Mouse (Mus musculus) MEL (cell line): ENCODE measurements around the gene Acsbg1. TPM values are rescaled to one million over a fixed set of nuclear protein-coding genes. Genes with fewer than 3 reads are reported as not detected.

Experiments
- DNase-seq: peaks from one replicate; pipeline ENCODE4 v3.0.0; 2011; ENCODE audit warnings: low read depth, low spot score
- H3K27ac ChIP-seq: 2 replicates; pipeline ENCODE4 v1.5.1; 2012; ENCODE audit warnings: low read depth, mild to moderate bottlenecking, control low read depth, low read length, moderate library complexity; ENCODE audit not compliant: control insufficient read depth
- H3K27me3 ChIP-seq, 2 experiments: fragments of 150-350 bp in 1 of 2; sonication (generic) in 1 of 2; 2 replicates each; pipeline ENCODE4 v1.6.1; 2012; ENCODE audit warnings: low read length in 2 of 2, mild to moderate bottlenecking in 2 of 2, improper control_type of control experiment in 1 of 2, moderate library complexity in 1 of 2; ENCODE audit not compliant: insufficient read depth in 2 of 2, control insufficient read depth in 1 of 2
- H3K36me3 ChIP-seq, 2 experiments: 2 replicates each; pipeline ENCODE4 v1.6.1; 2012 to 2014; ENCODE audit warnings: low read length in 2 of 2, improper control_type of control experiment in 1 of 2, inconsistent platforms in 1 of 2, mild to moderate bottlenecking in 1 of 2; ENCODE audit not compliant: insufficient read depth in 2 of 2, control insufficient read depth in 1 of 2
- H3K4me1 ChIP-seq, 2 experiments: fragments of 150-350 bp in 1 of 2; sonication (generic) in 1 of 2; 2 replicates each; pipeline ENCODE4 v1.6.1; 2012; ENCODE audit warnings: low read length in 2 of 2, improper control_type of control experiment in 1 of 2, mild to moderate bottlenecking in 1 of 2; ENCODE audit not compliant: insufficient read depth in 2 of 2, control insufficient read depth in 1 of 2
- H3K4me3 ChIP-seq, 2 experiments: fragments of 150-350 bp in 1 of 2; sonication (generic) in 1 of 2; 2 replicates each; pipeline ENCODE4 v1.5.1; 2012; ENCODE audit warnings: low read depth in 2 of 2, low read length in 2 of 2, mild to moderate bottlenecking in 2 of 2, moderate library complexity in 2 of 2, control low read depth in 1 of 2, improper control_type of control experiment in 1 of 2; ENCODE audit not compliant: control insufficient read depth in 1 of 2, insufficient read depth in 1 of 2
- H3K79me2 ChIP-seq: 2 replicates; pipeline ENCODE4 v1.6.1; 2012; ENCODE audit warnings: mild to moderate bottlenecking, low read length, moderate library complexity; ENCODE audit not compliant: control insufficient read depth, poor library complexity, insufficient read depth
- H3K9ac ChIP-seq: 2 replicates; pipeline ENCODE4 v1.6.1; 2012; ENCODE audit warnings: low read depth, mild to moderate bottlenecking, control low read depth, low read length, moderate library complexity; ENCODE audit not compliant: control insufficient read depth, poor library complexity, severe bottlenecking
- H3K9me3 ChIP-seq: fragments of 150-350 bp; sonication (generic); replicated peaks from 2 replicates; pipeline ENCODE4 v1.6.1; 2012; ENCODE audit warnings: mild to moderate bottlenecking, low read length, improper control_type of control experiment, moderate library complexity; ENCODE audit not compliant: insufficient read depth
- CHD1 ChIP-seq: IDR thresholded peaks from 2 replicates; pipeline ENCODE4 v1.6.1; 2012; ENCODE audit warnings: low read depth, mild to moderate bottlenecking, inconsistent platforms, low read length, improper control_type of control experiment
- CTCF ChIP-seq, 3 experiments: IDR thresholded peaks in 2 of 3; conservative IDR thresholded peaks in 1 of 3; 2 replicates each; pipeline ENCODE4 v1.5.1; 2011 to 2012; ENCODE audit warnings: low read length in 3 of 3, low read depth in 2 of 3, mild to moderate bottlenecking in 2 of 3, improper control_type of control experiment in 1 of 3, inconsistent platforms in 1 of 3, mixed read lengths in 1 of 3, moderate library complexity in 1 of 3; ENCODE audit not compliant: control insufficient read depth in 1 of 3, insufficient read depth in 1 of 3, poor library complexity in 1 of 3, severe bottlenecking in 1 of 3
- ELF1 ChIP-seq: IDR thresholded peaks from 2 replicates; pipeline ENCODE4 v1.6.1; 2014; ENCODE audit warnings: low read depth, mild to moderate bottlenecking, inconsistent platforms, low read length, improper control_type of control experiment, moderate library complexity
- EP300 ChIP-seq, 2 experiments: IDR thresholded peaks; 2 replicates each; pipeline ENCODE4 v1.6.1; 2011; ENCODE audit warnings: improper control_type of control experiment in 2 of 2, low read length in 2 of 2, low read depth in 1 of 2, mild to moderate bottlenecking in 1 of 2
- ETS1 ChIP-seq: IDR thresholded peaks from 2 replicates; pipeline ENCODE4 v1.6.1; 2012; ENCODE audit warnings: low read depth, mild to moderate bottlenecking, inconsistent platforms, low read length, improper control_type of control experiment, moderate library complexity
- GABPA ChIP-seq: IDR thresholded peaks from 2 replicates; pipeline ENCODE4 v1.6.1; 2012; ENCODE audit warnings: low read depth, mild to moderate bottlenecking, inconsistent platforms, low read length, improper control_type of control experiment, moderate library complexity
- GATA1 ChIP-seq: IDR thresholded peaks from 2 replicates; pipeline ENCODE4 v1.6.1; 2011; ENCODE audit warnings: low read depth, low read length, improper control_type of control experiment
- HCFC1 ChIP-seq: IDR thresholded peaks from 2 replicates; pipeline ENCODE4 v1.6.1; 2012; ENCODE audit warnings: low read depth, mild to moderate bottlenecking, inconsistent platforms, low read length, improper control_type of control experiment, moderate library complexity
- KAT2A ChIP-seq: conservative IDR thresholded peaks from 2 replicates; pipeline ENCODE4 v1.6.1; 2012; ENCODE audit warnings: low read depth, low read length, improper control_type of control experiment, inconsistent platforms
- MAFK ChIP-seq: IDR thresholded peaks from 2 replicates; pipeline ENCODE4 v1.6.1; 2011; ENCODE audit warnings: low read depth, mild to moderate bottlenecking, low read length, improper control_type of control experiment, borderline replicate concordance
- MAX ChIP-seq: IDR thresholded peaks from 2 replicates; pipeline ENCODE4 v1.6.1; 2011; ENCODE audit warnings: low read length, improper control_type of control experiment
- MEF2A ChIP-seq: IDR thresholded peaks from 2 replicates; pipeline ENCODE4 v1.6.1; 2014; ENCODE audit warnings: low read depth, mild to moderate bottlenecking, inconsistent platforms, low read length, improper control_type of control experiment; ENCODE audit not compliant: poor library complexity, insufficient replicate concordance, severe bottlenecking; ENCODE audit errors: extremely low read depth
- NELFE ChIP-seq: IDR thresholded peaks from 2 replicates; pipeline ENCODE4 v1.6.1; 2011; ENCODE audit warnings: low read depth, low read length, improper control_type of control experiment
- POLR2A ChIP-seq, 2 experiments: IDR thresholded peaks; 2 replicates each; pipeline ENCODE4 v1.6.1; 2011 to 2012; ENCODE audit warnings: low read length in 2 of 2, mild to moderate bottlenecking in 2 of 2, control low read depth in 1 of 2, improper control_type of control experiment in 1 of 2, low read depth in 1 of 2, moderate library complexity in 1 of 2; ENCODE audit not compliant: control insufficient read depth in 1 of 2, insufficient read depth in 1 of 2, poor library complexity in 1 of 2
- POLR2AphosphoS2 ChIP-seq: IDR thresholded peaks from 2 replicates; pipeline ENCODE4 v1.6.1; 2011; ENCODE audit warnings: low read length, improper control_type of control experiment
- POLR2AphosphoS5 ChIP-seq: IDR thresholded peaks from 2 replicates; pipeline ENCODE4 v1.6.1; 2012; ENCODE audit warnings: low read depth, borderline replicate concordance, mild to moderate bottlenecking, inconsistent platforms, low read length, moderate library complexity, mixed read lengths
- RCOR1 ChIP-seq: IDR thresholded peaks from 2 replicates; pipeline ENCODE4 v1.6.1; 2012; ENCODE audit warnings: low read depth, mild to moderate bottlenecking, inconsistent platforms, low read length, improper control_type of control experiment
- SIN3A ChIP-seq: IDR thresholded peaks from 2 replicates; pipeline ENCODE4 v1.6.1; 2012; ENCODE audit warnings: low read length, improper control_type of control experiment, inconsistent platforms
- SMC3 ChIP-seq: IDR thresholded peaks from 2 replicates; pipeline ENCODE4 v1.6.1; 2011; ENCODE audit warnings: low read depth, low read length, improper control_type of control experiment
- TBP ChIP-seq: IDR thresholded peaks from 2 replicates; pipeline ENCODE4 v1.8.0; 2011; ENCODE audit warnings: low read depth, low read length, improper control_type of control experiment
- UBTF ChIP-seq: IDR thresholded peaks from 2 replicates; pipeline ENCODE4 v1.6.1; 2012; ENCODE audit warnings: low read depth, mild to moderate bottlenecking, inconsistent platforms, low read length, improper control_type of control experiment, moderate library complexity, borderline replicate concordance; ENCODE audit not compliant: insufficient read depth
- USF1 ChIP-seq: IDR thresholded peaks from 2 replicates; pipeline ENCODE4 v1.6.1; 2014; ENCODE audit warnings: low read depth, mild to moderate bottlenecking, inconsistent platforms, low read length, improper control_type of control experiment, moderate library complexity
- USF2 ChIP-seq, 2 experiments: IDR thresholded peaks; 2 replicates each; pipeline ENCODE4 v1.6.1; 2011 to 2012; ENCODE audit warnings: improper control_type of control experiment in 2 of 2, low read length in 2 of 2, borderline replicate concordance in 1 of 2, inconsistent platforms in 1 of 2, low read depth in 1 of 2, mild to moderate bottlenecking in 1 of 2; ENCODE audit not compliant: insufficient read depth in 1 of 2
- ZKSCAN1 ChIP-seq: IDR thresholded peaks from 2 replicates; pipeline ENCODE4 v1.6.1; 2012; ENCODE audit warnings: low read depth, mild to moderate bottlenecking, inconsistent platforms, low read length, improper control_type of control experiment, moderate library complexity
- ZNF384 ChIP-seq: IDR thresholded peaks from 2 replicates; pipeline ENCODE4 v1.6.1; 2012; ENCODE audit warnings: low read depth, mild to moderate bottlenecking, inconsistent platforms, low read length, improper control_type of control experiment
- polyA plus RNA-seq, 2 experiments: library from polyadenylated mRNA; stranded (reverse) in 1 of 2; unstranded in 1 of 2; fragments of >175 nt in 1 of 2; fragments of >200 nt in 1 of 2; gene quantifications; 2 replicates each; pipeline versions ENCODE4 v1.2.1 to v1.2.4; 2012; ENCODE audit warnings: low replicate concordance in 2 of 2, low read depth in 1 of 2; ENCODE audit not compliant: insufficient read length in 2 of 2, insufficient read depth in 1 of 2, missing spikeins in 1 of 2
- total RNA-seq: library from RNA; depleted of rRNA; stranded (reverse); fragments of 300-350 nt; gene quantifications from 2 replicates; pipeline ENCODE4 v1.2.3, GENCODE M21; 2012

The Acsbg1 gene
- total and polyA plus RNA-seq, 3 experiments, result 8.3 to 8.8 TPM; not detected in 1

- TF ChIP-seq USF1, result no peak
- TF ChIP-seq CTCF (IDR thresholded peaks at IDR 0.05 in 2 of 3, conservative IDR thresholded peaks at IDR 0.05 in 1 of 3; ENCODE audit: control insufficient read depth in 1 of 3, insufficient read depth in 1 of 3, low read depth in 2 of 3, low read length in 3 of 3, poor library complexity in 1 of 3, severe bottlenecking in 1 of 3), result no peak
- TF ChIP-seq KAT2A, result no peak
- no peak for TF ChIP-seq USF2 (IDR thresholded peaks at IDR 0.05; ENCODE audit: borderline replicate concordance in 1 of 2, insufficient read depth in 1 of 2, low read depth in 1 of 2, low read length in 2 of 2)
- no peak for TF ChIP-seq UBTF
- TF ChIP-seq SMC3, result no peak
- TF ChIP-seq POLR2A (IDR thresholded peaks at IDR 0.05; ENCODE audit: control insufficient read depth in 1 of 2, insufficient read depth in 1 of 2, low read depth in 1 of 2, low read length in 2 of 2, poor library complexity in 1 of 2), result peak in 1 of 2 experiments; percentile 40; a peak in 1 of 4 replicates
- peak; percentile 55 for TF ChIP-seq NELFE
- TF ChIP-seq SIN3A, result peak; percentile 21; the same call in 1 of the 2 replicates
- TF ChIP-seq GABPA, result no peak
- TF ChIP-seq, all 39 proteins: peak for 10
Measured at GRCm38 (mm10) chr9:54642556-54642955, 19.1 kb downstream of the Acsbg1 start (continued).

- Histone ChIP-seq H3K9ac (peak overlapping the region; percentile 1; the same call in 1 of the 2 replicates), H3K9me3 (no peaks in the 10 kb centered on the region), H3K27me3 (no peaks in the 10 kb centered on the region), H3K36me3 (peaks cover 0 to 16% of the 10 kb centered on the region in 2 experiments; a peak in 2 of 4 replicates), H3K27ac (peak overlapping the region; percentile 54), H3K4me1 (peaks cover 7 to 13% of the 10 kb centered on the region in 2 experiments), H3K4me3 (peak overlapping the region; percentile 31 to 43), H3K79me2 (no peaks in the 10 kb centered on the region)
- TF ChIP-seq POLR2AphosphoS2 (no peak), MEF2A (no peak), RCOR1 (no peak), HCFC1 (no peak), EP300 (IDR thresholded peaks at IDR 0.05; ENCODE audit: low read depth in 1 of 2, low read length in 2 of 2) (peak in 1 of 2 experiments; percentile 37; a peak in 2 of 4 replicates), MAX (peak; percentile 22; the same call in 1 of the 2 replicates), USF1 (no peak), TBP (0 out of 2 replicates have a peak, but pooled peaks have one; percentile 3), POLR2AphosphoS5 (no peak), CHD1 (0 out of 2 replicates have a peak, but pooled peaks have one; percentile 52), SMC3 (no peak), ETS1 (no peak), ZNF384 (no peak), ZKSCAN1 (no peak), GATA1 (peak; percentile 64), ELF1 (no peak), MAFK (no peak)
- DNase-seq, result no peak
Measured at GRCm38 (mm10) chr9:54642149-54642548, 19.5 kb downstream of the Acsbg1 start.
